Mouse (Mus musculus): ENCODE results near the gene Gm49325. TPM values are rescaled to one million over a fixed set of nuclear protein-coding genes. Genes with fewer than 3 reads are reported as not detected.

The Gm49325 gene
- polyA plus RNA-seq, 1 experiment: 8.8 TPM

GRCm38 (mm10) chr10:77667402-77667801 is 61.4 kb downstream of the Gm49325 start:
- Histone ChIP-seq H3ac (ENCODE audit: control insufficient read depth, insufficient read length) (no peak overlapping the region), H3K4me3 (no peak overlapping the region), H3K27me3 (ENCODE audit: control insufficient read depth, insufficient read depth, insufficient read length) (peaks cover 6% of the 10 kb centered on the region), H3K79me2 (ENCODE audit: control insufficient read depth, insufficient read depth) (no peaks in the 10 kb centered on the region), H3K4me2 (ENCODE audit: low read depth) (no peak overlapping the region), H3K36me3 (ENCODE audit: control insufficient read depth, insufficient read depth) (no peaks in the 10 kb centered on the region)
- TF ChIP-seq TCF3 (IDR thresholded peaks at IDR 0.05; ENCODE audit: insufficient read length, low read depth) (no peak), SRF (IDR thresholded peaks at IDR 0.05; ENCODE audit: control insufficient read depth, insufficient read length, low read depth) (no peak), REST (IDR thresholded peaks at IDR 0.05; ENCODE audit: insufficient read depth, insufficient read length) (no peak), CEBPB (IDR thresholded peaks at IDR 0.05; ENCODE audit: insufficient read depth, poor library complexity, severe bottlenecking) (no peak), MAX (IDR thresholded peaks at IDR 0.05; ENCODE audit: low read depth) (no peak), TCF12 (IDR thresholded peaks at IDR 0.05; ENCODE audit: insufficient read depth, poor library complexity, severe bottlenecking) (no peak), MYOG (IDR thresholded peaks at IDR 0.05; ENCODE audit: control insufficient read depth in 1 of 3, insufficient read depth in 1 of 3, insufficient read length in 2 of 3, low read depth in 2 of 3) (no peak), POLR2A (IDR thresholded peaks at IDR 0.05; ENCODE audit: insufficient read length, low read depth) (no peak), USF1 (IDR thresholded peaks at IDR 0.05; ENCODE audit: low read depth) (no peak), POLR2AphosphoS2 (IDR thresholded peaks at IDR 0.05; ENCODE audit: insufficient read length, low read depth) (no peak), E2F4 (IDR thresholded peaks at IDR 0.05; ENCODE audit: insufficient read depth) (no peak), MYOD1 (IDR thresholded peaks at IDR 0.05; ENCODE audit: control insufficient read depth in 1 of 3, insufficient read length in 2 of 3, low read depth in 2 of 3) (no peak)

- Histone ChIP-seq H3K36me3 (ENCODE audit: control insufficient read depth, insufficient read depth) (no peaks in the 10 kb centered on the region), H3K27me3 (ENCODE audit: control insufficient read depth, insufficient read depth, insufficient read length) (peaks cover 14% of the 10 kb centered on the region), H3K4me3 (no peak overlapping the region), H3K4me2 (ENCODE audit: low read depth) (no peak overlapping the region), H3K79me2 (ENCODE audit: control insufficient read depth, insufficient read depth) (no peaks in the 10 kb centered on the region), H3ac (ENCODE audit: control insufficient read depth, insufficient read length) (no peak overlapping the region)
- TF ChIP-seq CEBPB (IDR thresholded peaks at IDR 0.05; ENCODE audit: insufficient read depth, poor library complexity, severe bottlenecking) (no peak), MYOD1 (IDR thresholded peaks at IDR 0.05; ENCODE audit: control insufficient read depth in 1 of 3, insufficient read length in 2 of 3, low read depth in 2 of 3) (no peak), MYOG (IDR thresholded peaks at IDR 0.05; ENCODE audit: control insufficient read depth in 1 of 3, insufficient read depth in 1 of 3, insufficient read length in 2 of 3, low read depth in 2 of 3) (no peak), MAX (IDR thresholded peaks at IDR 0.05; ENCODE audit: low read depth) (no peak), POLR2AphosphoS2 (IDR thresholded peaks at IDR 0.05; ENCODE audit: insufficient read length, low read depth) (no peak), TCF3 (IDR thresholded peaks at IDR 0.05; ENCODE audit: insufficient read length, low read depth) (no peak), USF1 (IDR thresholded peaks at IDR 0.05; ENCODE audit: low read depth) (no peak), E2F4 (IDR thresholded peaks at IDR 0.05; ENCODE audit: insufficient read depth) (no peak), REST (IDR thresholded peaks at IDR 0.05; ENCODE audit: insufficient read depth, insufficient read length) (no peak), SRF (IDR thresholded peaks at IDR 0.05; ENCODE audit: control insufficient read depth, insufficient read length, low read depth) (no peak), TCF12 (IDR thresholded peaks at IDR 0.05; ENCODE audit: insufficient read depth, poor library complexity, severe bottlenecking) (no peak), POLR2A (IDR thresholded peaks at IDR 0.05; ENCODE audit: insufficient read length, low read depth) (no peak)
Observed at GRCm38 (mm10) chr10:77670710-77671109, 64.7 kb downstream of the Gm49325 start.

GRCm38 (mm10) chr10:77671519-77671918 is 65.5 kb downstream of the Gm49325 start:
- Histone ChIP-seq H3K27me3 (ENCODE audit: control insufficient read depth, insufficient read depth, insufficient read length) (peaks cover 19% of the 10 kb centered on the region), H3K79me2 (ENCODE audit: control insufficient read depth, insufficient read depth) (no peaks in the 10 kb centered on the region), H3ac (ENCODE audit: control insufficient read depth, insufficient read length) (no peak overlapping the region), H3K4me2 (ENCODE audit: low read depth) (no peak overlapping the region), H3K36me3 (ENCODE audit: control insufficient read depth, insufficient read depth) (no peaks in the 10 kb centered on the region), H3K4me3 (no peak overlapping the region)
- TF ChIP-seq TCF12 (IDR thresholded peaks at IDR 0.05; ENCODE audit: insufficient read depth, poor library complexity, severe bottlenecking) (no peak), POLR2AphosphoS2 (IDR thresholded peaks at IDR 0.05; ENCODE audit: insufficient read length, low read depth) (no peak), SRF (IDR thresholded peaks at IDR 0.05; ENCODE audit: control insufficient read depth, insufficient read length, low read depth) (no peak), MAX (IDR thresholded peaks at IDR 0.05; ENCODE audit: low read depth) (no peak), USF1 (IDR thresholded peaks at IDR 0.05; ENCODE audit: low read depth) (no peak), MYOD1 (IDR thresholded peaks at IDR 0.05; ENCODE audit: control insufficient read depth in 1 of 3, insufficient read length in 2 of 3, low read depth in 2 of 3) (no peak), CEBPB (IDR thresholded peaks at IDR 0.05; ENCODE audit: insufficient read depth, poor library complexity, severe bottlenecking) (no peak), POLR2A (IDR thresholded peaks at IDR 0.05; ENCODE audit: insufficient read length, low read depth) (no peak), MYOG (IDR thresholded peaks at IDR 0.05; ENCODE audit: control insufficient read depth in 1 of 3, insufficient read depth in 1 of 3, insufficient read length in 2 of 3, low read depth in 2 of 3) (no peak), E2F4 (IDR thresholded peaks at IDR 0.05; ENCODE audit: insufficient read depth) (no peak), REST (IDR thresholded peaks at IDR 0.05; ENCODE audit: insufficient read depth, insufficient read length) (no peak), TCF3 (IDR thresholded peaks at IDR 0.05; ENCODE audit: insufficient read length, low read depth) (no peak)

GRCm38 (mm10) chr10:77673765-77674164 is 67.8 kb downstream of the Gm49325 start:
- H3K4me3 ChIP-seq: no peak overlapping the region
- no peak overlapping the region for H3ac ChIP-seq (ENCODE audit: control insufficient read depth, insufficient read length)
- H3K36me3 ChIP-seq (ENCODE audit: control insufficient read depth, insufficient read depth): no peaks in the 10 kb centered on the region
- H3K79me2 ChIP-seq (ENCODE audit: control insufficient read depth, insufficient read depth): no peaks in the 10 kb centered on the region
- peaks cover 41% of the 10 kb centered on the region for H3K27me3 ChIP-seq (ENCODE audit: control insufficient read depth, insufficient read depth, insufficient read length)
- no peak for TF ChIP-seq MYOD1 (IDR thresholded peaks at IDR 0.05; ENCODE audit: control insufficient read depth in 1 of 3, insufficient read length in 2 of 3, low read depth in 2 of 3)
- TF ChIP-seq TCF3 (IDR thresholded peaks at IDR 0.05; ENCODE audit: insufficient read length, low read depth): no peak
- TF ChIP-seq USF1 (IDR thresholded peaks at IDR 0.05; ENCODE audit: low read depth): no peak
- TF ChIP-seq MYOG (IDR thresholded peaks at IDR 0.05; ENCODE audit: control insufficient read depth in 1 of 3, insufficient read depth in 1 of 3, insufficient read length in 2 of 3, low read depth in 2 of 3): no peak
- TF ChIP-seq MAX (IDR thresholded peaks at IDR 0.05; ENCODE audit: low read depth): no peak
- no peak for TF ChIP-seq TCF12 (IDR thresholded peaks at IDR 0.05; ENCODE audit: insufficient read depth, poor library complexity, severe bottlenecking)
- TF ChIP-seq POLR2A (IDR thresholded peaks at IDR 0.05; ENCODE audit: insufficient read length, low read depth): no peak
- TF ChIP-seq CEBPB (IDR thresholded peaks at IDR 0.05; ENCODE audit: insufficient read depth, poor library complexity, severe bottlenecking): no peak
- TF ChIP-seq E2F4 (IDR thresholded peaks at IDR 0.05; ENCODE audit: insufficient read depth): no peak
- TF ChIP-seq SRF (IDR thresholded peaks at IDR 0.05; ENCODE audit: control insufficient read depth, insufficient read length, low read depth): no peak
- no peak for TF ChIP-seq REST (IDR thresholded peaks at IDR 0.05; ENCODE audit: insufficient read depth, insufficient read length)
- no peak for TF ChIP-seq POLR2AphosphoS2 (IDR thresholded peaks at IDR 0.05; ENCODE audit: insufficient read length, low read depth)
- H3K4me2 ChIP-seq (ENCODE audit: low read depth): no peak overlapping the region
